Mouse (Mus musculus) lung, postnatal 25 days (tissue): ENCODE measurements around the gene Gart.

Experiments
- DNase-seq: peaks from one replicate; pipeline ENCODE4 v3.0.0; 2022; ENCODE audit warnings: low spot score

The Gart gene

GRCm38 (mm10) chr16:91646681-91647419, at the start of gene Gart:
TSS of gene Gart (minus strand) at chr16:91646952.
- DNase-seq, result peak; percentile 96

GRCm38 (mm10) chr16:91695108-91695755, 48.5 kb upstream of the Gart start:
- no peak for DNase-seq

- peak; percentile 66 for DNase-seq
Observed at GRCm38 (mm10) chr16:91694455-91695084, 47.8 kb upstream of the Gart start.

GRCm38 (mm10) chr16:91689791-91690190, 43.0 kb upstream of the Gart start:
- no peak for DNase-seq

GRCm38 (mm10) chr16:91688619-91689334, 42.0 kb upstream of the Gart start, which contains the start of gene Donson:
TSS of gene Donson (minus strand) at chr16:91688770.
- DNase-seq, result peak; percentile 94

- no peak for DNase-seq
Observed at GRCm38 (mm10) chr16:91688023-91688618, 41.4 kb upstream of the Gart start.

GRCm38 (mm10) chr16:91686369-91686768, 39.6 kb upstream of the Gart start:
- DNase-seq, result no peak

GRCm38 (mm10) chr16:91685526-91685925, 38.8 kb upstream of the Gart start:
- peak; percentile 35 for DNase-seq

- DNase-seq, result no peak
Observed at GRCm38 (mm10) chr16:91680656-91681055, 33.9 kb upstream of the Gart start.

- DNase-seq, result peak; percentile 15
Observed at GRCm38 (mm10) chr16:91678147-91678911, 31.6 kb upstream of the Gart start.

- DNase-seq, result no peak
Observed at GRCm38 (mm10) chr16:91674500-91674899, 27.7 kb upstream of the Gart start.

GRCm38 (mm10) chr16:91663795-91664194, 17.0 kb upstream of the Gart start:
- no peak for DNase-seq

- no peak for DNase-seq
Observed at GRCm38 (mm10) chr16:91662336-91662735, 15.6 kb upstream of the Gart start.

GRCm38 (mm10) chr16:91661397-91661796, 14.6 kb upstream of the Gart start:
- no peak for DNase-seq

GRCm38 (mm10) chr16:91659798-91660197, 13.0 kb upstream of the Gart start:
- no peak for DNase-seq

GRCm38 (mm10) chr16:91658471-91658870, 11.7 kb upstream of the Gart start:
- DNase-seq, result no peak

- no peak for DNase-seq
Observed at GRCm38 (mm10) chr16:91657285-91657684, 10.5 kb upstream of the Gart start.

GRCm38 (mm10) chr16:91655285-91655684, 8.5 kb upstream of the Gart start:
- no peak for DNase-seq

GRCm38 (mm10) chr16:91652191-91652590, 5.4 kb upstream of the Gart start:
- no peak for DNase-seq

- no peak for DNase-seq
Observed at GRCm38 (mm10) chr16:91649781-91650180, 3.0 kb upstream of the Gart start.

- DNase-seq, result no peak
Observed at GRCm38 (mm10) chr16:91649246-91649645, 2.5 kb upstream of the Gart start.
